Mouse (Mus musculus) A20 (cell line): Measurements from ENCODE around the gene H60c.
"Not testable (repeated sequence)": the region's sequence is repeated elsewhere in the genome, so short reads cannot be mapped to it uniquely, and the experiment has no call there.

Source experiments
- DNase-seq: peaks from one replicate; pipeline ENCODE4 v3.0.0-alpha.2; 2011; ENCODE audit warnings: low read depth, low spot score

Gene H60c

GRCm38 (mm10) chr10:3267671-3268070, at the start of gene H60c:
TSS of gene H60c (minus strand) at chr10:3267771.
- no peak for DNase-seq

- DNase-seq = no peak
These were observed 41.2 kb upstream of the H60c start for GRCm38 (mm10) chr10:3308821-3309206.

GRCm38 (mm10) chr10:3308180-3308820, 40.7 kb upstream of the H60c start:
- DNase-seq = no peak

GRCm38 (mm10) chr10:3307752-3308151, 40.2 kb upstream of the H60c start:
- DNase-seq = no peak

GRCm38 (mm10) chr10:3293969-3294368, 26.4 kb upstream of the H60c start:
- DNase-seq = no peak

GRCm38 (mm10) chr10:3281047-3281446, 13.5 kb upstream of the H60c start:
- no peak for DNase-seq

GRCm38 (mm10) chr10:3274065-3274464, 6.5 kb upstream of the H60c start:
- DNase-seq = no peak

GRCm38 (mm10) chr10:3271036-3271435, 3.5 kb upstream of the H60c start:
- no peak for DNase-seq

GRCm38 (mm10) chr10:3266729-3267128, 842 bp downstream of the H60c start:
- DNase-seq = no peak

GRCm38 (mm10) chr10:3262784-3263183, 4.8 kb downstream of the H60c start:
- no peak for DNase-seq

- DNase-seq = no peak
These were observed 10.2 kb downstream of the H60c start for GRCm38 (mm10) chr10:3257391-3257790.

- DNase-seq = not testable (repeated sequence)
These were observed 29.1 kb downstream of the H60c start for GRCm38 (mm10) chr10:3238436-3238835.

- DNase-seq = no peak
These were observed 30.8 kb downstream of the H60c start for GRCm38 (mm10) chr10:3236638-3237270.

- no peak for DNase-seq
These were observed 39.0 kb downstream of the H60c start for GRCm38 (mm10) chr10:3228447-3229195.
